Mouse (Mus musculus): Measurements from ENCODE around the gene Enah. TPM values are rescaled to one million over a fixed set of nuclear protein-coding genes. Genes with fewer than 3 reads are reported as not detected.

Gene Enah
- polyA plus RNA-seq, 1 experiment from 2014 or later: 7.6 TPM

- WGBS: 39% methylated on average over 11 of the region's 11 CpGs
- peak overlapping the region; percentile 86 for H3K4me2 ChIP-seq
- H3K4me1 ChIP-seq (replicated peaks; ENCODE audit: control insufficient read depth, insufficient read depth, low read length): no peaks in the 10 kb centered on the region
- peaks cover 44% of the 10 kb centered on the region for H3K27me3 ChIP-seq (replicated peaks; ENCODE audit: control insufficient read depth, insufficient read depth, low read length)
- H3K9ac ChIP-seq (ENCODE audit: low read depth, low read length): no peak overlapping the region
- no peaks in the 10 kb centered on the region for H3K9me3 ChIP-seq (ENCODE audit: control insufficient read depth, low read length)
- no peaks in the 10 kb centered on the region for H3K36me3 ChIP-seq (ENCODE audit: control insufficient read depth, insufficient read depth, low read length)
- DNase-seq (ENCODE audit: low spot score): no peak
- H3K27ac ChIP-seq (ENCODE audit: low read depth, low read length): no peak overlapping the region
- ATAC-seq (replicated peaks; ENCODE audit: low FRiP score): no peak
- H3K4me3 ChIP-seq (ENCODE audit: low read depth, low read length): peak overlapping the region; percentile 79
Measured at GRCm38 (mm10) chr1:182020831-182021460, 1.2 kb upstream of the Enah start.

DNA sequence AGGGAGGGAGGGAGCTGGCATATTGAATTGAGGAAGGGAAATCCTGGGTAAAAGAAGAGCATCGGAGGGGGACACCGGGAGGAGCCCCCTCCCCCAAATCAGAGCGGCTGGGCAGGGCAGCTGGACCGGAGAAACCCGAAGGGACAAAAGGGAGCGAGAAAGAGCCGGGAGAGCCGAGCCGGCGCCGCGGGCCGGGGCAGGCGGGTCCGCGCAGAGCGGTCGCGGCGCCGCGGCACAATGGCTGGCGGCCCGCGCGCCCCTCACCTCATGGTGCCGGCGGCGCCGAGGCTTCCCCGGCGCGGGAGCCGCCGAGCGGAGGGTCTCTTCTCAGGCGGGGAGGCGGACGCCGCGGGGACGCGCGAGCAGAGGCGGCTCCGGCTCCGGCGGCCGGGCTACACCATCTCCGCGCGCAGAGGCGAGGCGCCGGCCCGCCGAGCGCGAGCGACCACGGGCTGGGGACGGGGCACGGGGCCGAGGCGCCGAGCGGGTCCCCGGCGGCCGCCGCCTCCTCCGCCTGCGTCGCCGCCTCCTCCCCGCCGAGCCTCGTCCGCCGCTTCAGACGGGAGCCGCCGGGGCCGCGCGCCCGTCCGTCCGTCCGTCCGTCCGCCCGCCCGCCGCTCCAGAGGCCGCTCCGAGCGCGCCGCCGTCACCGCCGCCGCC is 394 bp downstream of the Enah start:
- H3K9me3 ChIP-seq (ENCODE audit: control insufficient read depth, low read length): no peaks in the 10 kb centered on the region
- peak overlapping the region; percentile 51 for H3K27ac ChIP-seq (ENCODE audit: low read depth, low read length)
- DNase-seq (ENCODE audit: low spot score): peak; percentile 56
- no peaks in the 10 kb centered on the region for H3K4me1 ChIP-seq (replicated peaks; ENCODE audit: control insufficient read depth, insufficient read depth, low read length)
- under 1% methylated on average over 62 of the region's 104 CpGs for WGBS
- peaks cover 44% of the 10 kb centered on the region for H3K27me3 ChIP-seq (replicated peaks; ENCODE audit: control insufficient read depth, insufficient read depth, low read length)
- peak overlapping the region; percentile 79 for H3K4me3 ChIP-seq (ENCODE audit: low read depth, low read length)
- H3K9ac ChIP-seq (ENCODE audit: low read depth, low read length): peak overlapping the region; percentile 78
- ATAC-seq (replicated peaks; ENCODE audit: low FRiP score): peak; percentile 46
- no peaks in the 10 kb centered on the region for H3K36me3 ChIP-seq (ENCODE audit: control insufficient read depth, insufficient read depth, low read length)
- H3K4me2 ChIP-seq: peak overlapping the region; percentile 86

DNA sequence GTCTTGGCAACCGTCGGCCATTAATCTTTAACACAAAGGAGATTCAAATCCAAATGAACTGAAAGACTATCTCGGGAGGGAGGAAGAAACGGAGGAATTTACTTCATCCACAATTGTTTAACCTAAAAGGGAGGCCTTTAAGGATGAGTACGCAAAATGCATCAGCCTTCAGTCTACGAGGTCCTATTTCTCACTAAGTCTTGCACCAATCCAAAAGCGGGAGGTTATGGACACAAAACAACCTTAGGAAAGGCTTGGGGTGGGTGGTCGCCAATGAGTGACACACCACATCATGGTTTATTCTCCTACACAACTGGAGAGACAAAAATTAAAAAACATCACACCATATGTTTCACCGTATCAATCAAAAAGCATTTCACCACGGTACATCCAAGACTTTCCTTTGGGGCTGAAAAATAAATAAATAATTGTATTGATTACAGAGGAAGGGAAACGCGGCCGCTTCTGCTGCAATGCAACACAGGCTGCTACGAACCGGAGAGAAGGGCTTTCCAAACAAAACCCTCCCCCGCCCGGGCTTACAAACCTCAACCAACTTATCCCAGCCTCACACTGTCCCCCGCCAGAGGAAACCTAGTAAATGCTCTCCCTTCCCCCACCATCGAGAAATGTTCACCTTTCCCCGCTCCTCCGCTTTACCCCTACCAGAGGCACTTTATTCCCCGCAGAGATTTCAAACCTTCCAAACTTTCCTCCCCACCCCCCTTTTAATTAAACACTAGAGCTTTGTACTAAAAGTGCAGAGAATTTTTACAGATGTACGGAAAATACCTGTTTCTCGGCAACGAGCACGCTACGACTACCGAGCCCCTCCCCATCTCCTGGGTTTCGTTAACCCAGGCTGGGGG is 1.2 kb downstream of the Enah start:
- DNase-seq (ENCODE audit: low spot score): peak; percentile 46
- ATAC-seq (replicated peaks; ENCODE audit: low FRiP score): peak; percentile 58; the same call in 1 of the 2 replicates
- Histone ChIP-seq H3K36me3 (ENCODE audit: control insufficient read depth, insufficient read depth, low read length) (no peaks in the 10 kb centered on the region), H3K27ac (ENCODE audit: low read depth, low read length) (peak overlapping the region; percentile 51; the same call in 1 of the 2 replicates), H3K27me3 (replicated peaks; ENCODE audit: control insufficient read depth, insufficient read depth, low read length) (peaks cover 44% of the 10 kb centered on the region), H3K9me3 (ENCODE audit: control insufficient read depth, low read length) (no peaks in the 10 kb centered on the region), H3K9ac (ENCODE audit: low read depth, low read length) (peak overlapping the region; percentile 78), H3K4me3 (ENCODE audit: low read depth, low read length) (peak overlapping the region; percentile 79), H3K4me2 (peak overlapping the region; percentile 86), H3K4me1 (replicated peaks; ENCODE audit: control insufficient read depth, insufficient read depth, low read length) (no peaks in the 10 kb centered on the region)
- 2% methylated on average over 29 of the region's 29 CpGs for WGBS

- WGBS: 32% methylated on average over 1 of the region's 1 CpGs
- Histone ChIP-seq H3K9me3 (ENCODE audit: control insufficient read depth, low read length) (no peaks in the 10 kb centered on the region), H3K9ac (ENCODE audit: low read depth, low read length) (no peak overlapping the region), H3K27me3 (replicated peaks; ENCODE audit: control insufficient read depth, insufficient read depth, low read length) (no peaks in the 10 kb centered on the region), H3K27ac (ENCODE audit: low read depth, low read length) (no peak overlapping the region), H3K4me3 (ENCODE audit: low read depth, low read length) (no peak overlapping the region), H3K4me1 (replicated peaks; ENCODE audit: control insufficient read depth, insufficient read depth, low read length) (no peaks in the 10 kb centered on the region), H3K36me3 (ENCODE audit: control insufficient read depth, insufficient read depth, low read length) (no peaks in the 10 kb centered on the region), H3K4me2 (no peak overlapping the region)
- DNase-seq (ENCODE audit: low spot score) (no peak), ATAC-seq (replicated peaks; ENCODE audit: low FRiP score) (no peak)
Measured at GRCm38 (mm10) chr1:182005831-182006230, 14.0 kb downstream of the Enah start.

GRCm38 (mm10) chr1:181998673-181999072 is 21.1 kb downstream of the Enah start:
- Histone ChIP-seq H3K27me3 (replicated peaks; ENCODE audit: control insufficient read depth, insufficient read depth, low read length) (no peaks in the 10 kb centered on the region), H3K36me3 (ENCODE audit: control insufficient read depth, insufficient read depth, low read length) (no peaks in the 10 kb centered on the region), H3K4me3 (ENCODE audit: low read depth, low read length) (no peak overlapping the region), H3K27ac (ENCODE audit: low read depth, low read length) (no peak overlapping the region), H3K4me2 (no peak overlapping the region), H3K4me1 (replicated peaks; ENCODE audit: control insufficient read depth, insufficient read depth, low read length) (no peaks in the 10 kb centered on the region), H3K9me3 (ENCODE audit: control insufficient read depth, low read length) (no peaks in the 10 kb centered on the region), H3K9ac (ENCODE audit: low read depth, low read length) (no peak overlapping the region)
- WGBS: 83% methylated on average over 4 of the region's 4 CpGs
- ATAC-seq (replicated peaks; ENCODE audit: low FRiP score) (no peak), DNase-seq (ENCODE audit: low spot score) (no peak)

DNA sequence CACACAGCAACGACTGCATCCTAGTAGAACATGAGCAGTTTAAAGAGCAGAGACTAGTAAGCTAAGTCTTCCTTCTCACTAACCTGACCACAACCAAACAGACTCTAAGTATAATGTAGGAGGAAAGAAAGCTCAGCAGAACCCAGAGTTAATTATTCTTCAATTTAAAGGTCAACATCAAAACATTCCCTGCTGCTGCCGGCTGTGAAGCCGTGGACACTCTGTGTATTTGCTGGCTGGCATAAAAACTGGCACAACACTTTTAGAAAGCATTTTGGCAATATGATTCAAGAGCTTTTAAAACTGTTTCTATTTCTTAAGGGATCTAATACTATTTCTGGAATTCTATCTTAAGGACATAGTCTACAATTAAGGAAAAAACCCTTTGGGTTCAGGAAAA is 22.0 kb downstream of the Enah start:
- Histone ChIP-seq H3K4me1 (replicated peaks; ENCODE audit: control insufficient read depth, insufficient read depth, low read length) (no peaks in the 10 kb centered on the region), H3K27me3 (replicated peaks; ENCODE audit: control insufficient read depth, insufficient read depth, low read length) (no peaks in the 10 kb centered on the region), H3K9me3 (ENCODE audit: control insufficient read depth, low read length) (no peaks in the 10 kb centered on the region), H3K4me3 (ENCODE audit: low read depth, low read length) (no peak overlapping the region), H3K27ac (ENCODE audit: low read depth, low read length) (no peak overlapping the region), H3K4me2 (no peak overlapping the region), H3K36me3 (ENCODE audit: control insufficient read depth, insufficient read depth, low read length) (no peaks in the 10 kb centered on the region), H3K9ac (ENCODE audit: low read depth, low read length) (no peak overlapping the region)
- ATAC-seq (replicated peaks; ENCODE audit: low FRiP score) (no peak), DNase-seq (ENCODE audit: low spot score) (no peak)
- 84% methylated on average over 3 of the region's 3 CpGs for WGBS

DNA sequence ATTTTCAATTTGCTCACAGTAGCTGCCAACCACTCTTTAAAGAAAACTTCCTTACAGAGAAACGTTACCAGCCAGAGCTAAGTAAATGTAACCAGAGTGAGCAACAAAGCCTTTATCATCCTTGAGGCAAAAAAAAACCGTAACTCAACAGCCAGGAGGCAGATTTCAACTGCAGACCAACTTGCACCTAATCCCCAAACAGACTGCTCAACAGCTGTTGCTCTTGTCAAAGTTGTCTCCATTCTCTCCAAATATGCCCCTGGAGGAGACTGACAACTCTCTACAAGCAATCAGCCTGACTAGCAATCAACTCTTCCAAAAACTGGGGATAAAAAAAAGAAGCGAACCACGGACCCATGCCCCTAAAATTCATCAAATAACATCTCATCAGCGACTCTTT is 26.2 kb downstream of the Enah start:
- no peak for DNase-seq (ENCODE audit: low spot score)
- no peak overlapping the region for H3K9ac ChIP-seq (ENCODE audit: low read depth, low read length)
- ATAC-seq (replicated peaks; ENCODE audit: low FRiP score): no peak
- H3K4me1 ChIP-seq (replicated peaks; ENCODE audit: control insufficient read depth, insufficient read depth, low read length): no peaks in the 10 kb centered on the region
- WGBS: 70% methylated on average over 5 of the region's 5 CpGs
- H3K27ac ChIP-seq (ENCODE audit: low read depth, low read length): no peak overlapping the region
- H3K36me3 ChIP-seq (ENCODE audit: control insufficient read depth, insufficient read depth, low read length): no peaks in the 10 kb centered on the region
- no peaks in the 10 kb centered on the region for H3K27me3 ChIP-seq (replicated peaks; ENCODE audit: control insufficient read depth, insufficient read depth, low read length)
- no peaks in the 10 kb centered on the region for H3K9me3 ChIP-seq (ENCODE audit: control insufficient read depth, low read length)
- no peak overlapping the region for H3K4me3 ChIP-seq (ENCODE audit: low read depth, low read length)
- H3K4me2 ChIP-seq: no peak overlapping the region

DNA sequence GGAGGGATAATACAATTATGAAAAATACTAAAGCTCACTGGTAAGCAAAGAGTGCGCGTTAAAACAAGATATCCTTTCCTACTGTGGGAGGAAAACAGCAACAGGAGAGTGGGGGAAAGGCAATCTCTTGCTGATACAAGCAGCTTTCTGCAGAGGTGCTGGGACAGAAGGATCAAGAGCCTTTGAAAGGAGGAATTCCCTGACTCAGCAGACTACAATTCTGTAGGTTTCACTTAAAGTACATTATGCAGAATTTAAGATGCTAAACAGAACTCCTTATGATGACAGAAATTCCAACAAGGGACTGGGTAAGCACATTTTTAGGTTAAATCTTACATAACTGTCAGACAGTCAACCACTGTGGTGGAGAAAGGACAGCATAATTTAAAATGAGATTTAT is 31.4 kb downstream of the Enah start:
- no peaks in the 10 kb centered on the region for H3K27me3 ChIP-seq (replicated peaks; ENCODE audit: control insufficient read depth, insufficient read depth, low read length)
- 70% methylated on average over 2 of the region's 2 CpGs for WGBS

More for the DNA sequence above, 31.4 kb downstream of the Enah start:
- Histone ChIP-seq H3K9ac (ENCODE audit: low read depth, low read length) (no peak overlapping the region), H3K4me2 (no peak overlapping the region), H3K9me3 (ENCODE audit: control insufficient read depth, low read length) (no peaks in the 10 kb centered on the region), H3K4me3 (ENCODE audit: low read depth, low read length) (no peak overlapping the region), H3K27ac (ENCODE audit: low read depth, low read length) (no peak overlapping the region), H3K4me1 (replicated peaks; ENCODE audit: control insufficient read depth, insufficient read depth, low read length) (no peaks in the 10 kb centered on the region), H3K36me3 (ENCODE audit: control insufficient read depth, insufficient read depth, low read length) (no peaks in the 10 kb centered on the region)
- DNase-seq (ENCODE audit: low spot score) (no peak), ATAC-seq (replicated peaks; ENCODE audit: low FRiP score) (no peak)
